Mouse (Mus musculus) hindbrain, embryonic 10.5 days (tissue): Measurements from ENCODE around the gene Rabgap1. TPM values are rescaled to one million over a fixed set of nuclear protein-coding genes. Genes with fewer than 3 reads are reported as not detected.

Experiments used
- DNase-seq: peaks from one replicate; pipeline ENCODE4 v3.0.0-alpha.2; 2017; ENCODE audit warnings: low spot score
- H3K27ac ChIP-seq: fragments of 300-500 bp; sonication (generic); 2 replicates; pipeline ENCODE4 v1.5.1; 2016; ENCODE audit warnings: mild to moderate bottlenecking, moderate library complexity
- H3K27me3 ChIP-seq: fragments of 300-500 bp; sonication (generic); 2 replicates; pipeline ENCODE4 v1.6.1; 2016; ENCODE audit warnings: mild to moderate bottlenecking; ENCODE audit not compliant: poor library complexity, insufficient read depth, severe bottlenecking
- H3K36me3 ChIP-seq: fragments of 300-500 bp; sonication (generic); 2 replicates; pipeline ENCODE4 v1.6.1; 2016; ENCODE audit warnings: mild to moderate bottlenecking, moderate library complexity
- H3K4me1 ChIP-seq: fragments of 300-500 bp; sonication (generic); replicated peaks from 2 replicates; pipeline ENCODE4 v1.6.1; 2016; ENCODE audit warnings: mild to moderate bottlenecking
- H3K4me3 ChIP-seq: fragments of 300-500 bp; sonication (generic); 2 replicates; pipeline ENCODE4 v1.5.1; 2016; ENCODE audit warnings: mild to moderate bottlenecking, moderate library complexity
- H3K9me3 ChIP-seq: fragments of 300-500 bp; sonication (generic); 2 replicates; pipeline ENCODE4 v1.6.1; 2016; ENCODE audit warnings: mild to moderate bottlenecking, moderate library complexity
- WGBS: fragments of 180-500 bp; shearing (Covaris S2); methylation state at CpG from one replicate; pipeline ENCODE4 v1.1.7; 2016; 5-methylcytosine and 5-hydroxymethylcytosine counted together
- polyA plus RNA-seq: library from polyadenylated mRNA; unstranded; fragments of >200 nt; fragmentation: Nextera tagmentation; extraction: Ambion mirVana; gene quantifications from 2 replicates; pipeline ENCODE4 v1.2.1, GENCODE M21; 2016

Rabgap1 gene
- polyA plus RNA-seq, 1 experiment from 2014 or later: 42.9 TPM

DNA sequence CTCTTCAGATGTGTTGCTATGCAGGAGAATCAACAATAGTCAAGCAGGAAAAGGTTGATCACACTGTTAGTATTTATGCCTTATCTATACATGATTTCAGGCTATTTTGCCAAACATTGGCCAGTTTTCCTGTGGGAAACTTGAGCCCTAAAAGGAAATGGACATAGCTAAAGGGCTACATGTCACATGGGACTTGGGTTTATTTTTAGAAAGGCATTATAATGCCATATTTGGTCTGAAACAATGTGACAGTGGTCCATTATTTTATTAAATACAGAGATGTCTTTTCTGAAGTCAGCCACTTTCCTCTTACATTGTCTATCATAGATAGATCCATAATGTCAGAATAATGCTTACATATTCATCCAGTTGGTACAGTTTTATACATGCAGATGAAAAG is 84.5 kb downstream of the Rabgap1 start:
- Histone ChIP-seq H3K27me3 (no peaks in the 10 kb centered on the region), H3K4me3 (no peak overlapping the region), H3K9me3 (no peaks in the 10 kb centered on the region), H3K27ac (no peak overlapping the region), H3K36me3 (peaks cover 9% of the 10 kb centered on the region), H3K4me1 (no peaks in the 10 kb centered on the region)
- no peak for DNase-seq

DNA sequence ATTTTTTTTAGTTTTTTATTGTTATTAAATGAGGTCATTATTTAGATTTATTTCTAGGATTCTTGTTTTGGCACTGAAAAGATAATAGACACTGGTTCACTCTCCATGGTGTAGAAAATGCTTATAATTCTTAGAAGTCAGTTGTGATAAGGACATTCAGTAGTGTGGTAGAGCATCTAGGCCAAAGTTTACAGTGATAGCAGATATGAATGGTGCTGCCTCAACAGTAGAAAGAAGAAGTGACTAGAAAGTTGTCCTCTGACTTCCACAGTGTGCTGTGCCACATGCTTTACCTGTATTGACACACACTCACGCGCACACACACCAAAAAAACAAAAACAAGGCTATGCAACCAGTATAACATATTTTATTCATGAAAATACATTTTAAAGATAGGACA is 86.3 kb downstream of the Rabgap1 start:
- Histone ChIP-seq H3K36me3 (peaks cover 24% of the 10 kb centered on the region), H3K27me3 (no peaks in the 10 kb centered on the region), H3K4me3 (no peak overlapping the region), H3K27ac (no peak overlapping the region), H3K4me1 (no peaks in the 10 kb centered on the region), H3K9me3 (no peaks in the 10 kb centered on the region)
- DNase-seq: no peak
- WGBS: 96% methylated on average over 2 of the region's 2 CpGs

DNA sequence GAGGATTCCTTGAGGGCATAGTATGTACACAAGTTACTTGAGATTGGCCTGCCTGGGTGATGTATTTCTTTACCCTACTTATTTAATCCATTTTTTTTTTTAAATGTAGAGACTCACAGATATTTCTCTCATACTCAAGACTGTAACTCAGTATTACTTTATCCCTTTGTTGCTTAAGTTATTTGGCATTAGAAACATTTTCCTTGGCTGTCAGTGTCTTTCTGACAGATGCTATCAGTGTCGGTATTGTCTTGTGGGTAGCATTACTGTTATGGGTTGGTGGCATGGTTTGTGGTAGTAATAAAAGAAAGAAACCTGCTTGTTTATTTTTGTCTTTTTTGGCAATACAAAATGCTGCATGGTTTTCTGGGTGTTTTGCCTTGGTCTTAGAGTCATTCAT is 87.7 kb downstream of the Rabgap1 start:
- no peak for DNase-seq
- Histone ChIP-seq H3K9me3 (no peaks in the 10 kb centered on the region), H3K27ac (no peak overlapping the region), H3K4me1 (no peaks in the 10 kb centered on the region), H3K4me3 (no peak overlapping the region), H3K27me3 (no peaks in the 10 kb centered on the region), H3K36me3 (peaks cover 38% of the 10 kb centered on the region)
- WGBS: 85% methylated on average over 1 of the region's 1 CpGs

DNA sequence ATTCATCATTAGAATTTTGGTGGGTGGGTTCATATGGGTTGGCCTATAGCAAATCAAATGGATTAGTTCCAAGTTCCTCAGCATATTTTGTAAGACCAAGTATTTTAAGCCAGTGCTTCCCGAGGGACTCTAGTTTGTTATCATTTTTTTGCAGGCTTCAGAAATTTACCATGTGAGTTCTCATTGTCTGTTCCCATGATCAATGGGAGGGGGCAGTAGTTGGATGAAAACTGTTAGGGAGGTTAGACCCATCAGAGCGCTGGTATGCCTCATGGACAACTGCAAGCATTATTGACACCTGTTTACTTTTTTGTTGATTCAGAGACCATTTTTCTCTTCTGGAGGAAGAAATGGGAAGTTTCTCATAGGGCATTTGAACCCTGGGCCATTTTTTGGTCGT is 88.6 kb downstream of the Rabgap1 start:
- Histone ChIP-seq H3K27ac (no peak overlapping the region), H3K9me3 (no peaks in the 10 kb centered on the region), H3K27me3 (no peaks in the 10 kb centered on the region), H3K4me1 (no peaks in the 10 kb centered on the region), H3K36me3 (peaks cover 46% of the 10 kb centered on the region), H3K4me3 (no peak overlapping the region)
- WGBS: 84% methylated on average over 3 of the region's 3 CpGs
- DNase-seq: no peak

DNA sequence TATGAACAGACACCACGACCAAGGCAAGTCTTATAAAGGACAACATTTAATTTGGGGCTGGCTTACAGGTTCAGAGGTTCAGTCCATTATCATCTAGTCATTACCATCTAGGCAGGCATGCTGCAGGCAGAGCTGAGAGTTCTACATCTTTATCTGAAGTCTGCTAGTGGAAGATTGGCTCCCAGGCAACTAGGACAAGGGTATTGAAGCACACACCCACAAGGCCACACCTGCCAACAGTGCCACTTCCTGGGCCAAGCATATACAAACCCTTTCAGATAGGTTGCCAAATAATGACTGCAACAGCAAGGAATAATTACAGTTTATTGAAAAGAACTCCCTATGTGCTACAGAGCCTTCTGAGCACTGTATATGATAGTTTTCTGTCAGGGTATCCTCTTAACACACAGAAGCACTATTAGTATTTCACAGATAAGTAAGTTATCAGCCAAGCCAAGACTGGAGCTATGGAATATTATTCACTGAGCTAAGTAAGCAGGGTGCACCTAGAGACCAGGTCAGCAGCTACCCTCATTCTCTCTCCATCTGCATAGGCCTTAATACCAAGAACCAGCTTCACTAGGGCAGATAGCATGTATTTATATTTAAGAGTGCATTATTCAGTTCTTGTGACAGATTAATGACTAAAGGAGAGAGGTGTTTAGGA is 106.4 kb downstream of the Rabgap1 start:
- DNase-seq: no peak
- no peaks in the 10 kb centered on the region for H3K4me1 ChIP-seq
- no peaks in the 10 kb centered on the region for H3K27me3 ChIP-seq
- no peak overlapping the region for H3K4me3 ChIP-seq
- no peaks in the 10 kb centered on the region for H3K9me3 ChIP-seq
- H3K36me3 ChIP-seq: peaks cover 92% of the 10 kb centered on the region
- WGBS: 79% methylated on average over 1 of the region's 1 CpGs
- no peak overlapping the region for H3K27ac ChIP-seq

DNA sequence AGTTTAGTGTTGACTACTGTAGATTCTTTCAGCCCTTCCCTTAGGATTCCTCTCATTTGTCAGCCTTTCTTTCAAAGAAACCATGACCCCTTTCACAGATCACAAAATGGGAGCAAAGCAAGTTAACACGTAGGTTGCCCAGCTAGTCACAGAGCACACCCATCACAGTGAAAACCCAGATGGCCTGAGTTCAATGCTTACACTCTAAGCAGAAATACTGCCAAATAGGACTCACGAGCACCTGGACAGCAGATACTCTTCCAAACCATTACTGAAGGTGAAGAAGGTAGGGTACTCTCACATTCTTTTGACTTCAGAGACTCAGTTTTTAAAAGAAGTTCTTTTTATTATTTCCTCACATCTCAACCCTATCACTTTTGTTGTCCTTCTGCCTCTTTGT is 113.3 kb downstream of the Rabgap1 start:
- H3K36me3 ChIP-seq: peaks cover 95% of the 10 kb centered on the region
- no peaks in the 10 kb centered on the region; the same call in 1 of the 2 replicates for H3K9me3 ChIP-seq
- WGBS: 78% methylated on average over 2 of the region's 2 CpGs

DNA sequence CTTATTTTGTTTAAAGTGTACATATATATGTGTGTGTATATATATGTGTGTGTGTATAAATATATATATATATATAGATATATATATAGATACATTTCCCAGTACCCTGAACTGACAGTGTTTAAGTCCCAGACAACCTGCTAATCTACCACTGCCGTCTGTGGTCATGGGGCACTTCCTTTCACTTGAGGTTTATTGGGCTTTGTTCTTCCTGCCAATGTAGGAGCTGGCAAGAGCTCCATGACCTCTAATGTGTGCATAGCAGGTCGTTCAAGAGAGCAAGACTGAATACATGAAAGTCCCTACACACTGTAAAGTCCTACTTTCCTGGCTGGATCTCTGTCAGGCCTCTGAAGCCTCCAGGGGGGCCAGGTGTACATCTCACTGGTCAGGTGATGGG is 122.5 kb downstream of the Rabgap1 start:
- WGBS: 86% methylated on average over 2 of the region's 2 CpGs
- DNase-seq: no peak
- H3K27ac ChIP-seq: no peak overlapping the region
- H3K4me1 ChIP-seq: no peaks in the 10 kb centered on the region
- H3K27me3 ChIP-seq: no peaks in the 10 kb centered on the region
- H3K9me3 ChIP-seq: no peaks in the 10 kb centered on the region
- peaks cover 96% of the 10 kb centered on the region for H3K36me3 ChIP-seq
- no peak overlapping the region for H3K4me3 ChIP-seq

More for the DNA sequence above, 113.3 kb downstream of the Rabgap1 start:
- H3K27ac ChIP-seq: no peak overlapping the region
- no peaks in the 10 kb centered on the region for H3K27me3 ChIP-seq
- H3K4me3 ChIP-seq: no peak overlapping the region
- DNase-seq: no peak
- H3K4me1 ChIP-seq: no peaks in the 10 kb centered on the region

DNA sequence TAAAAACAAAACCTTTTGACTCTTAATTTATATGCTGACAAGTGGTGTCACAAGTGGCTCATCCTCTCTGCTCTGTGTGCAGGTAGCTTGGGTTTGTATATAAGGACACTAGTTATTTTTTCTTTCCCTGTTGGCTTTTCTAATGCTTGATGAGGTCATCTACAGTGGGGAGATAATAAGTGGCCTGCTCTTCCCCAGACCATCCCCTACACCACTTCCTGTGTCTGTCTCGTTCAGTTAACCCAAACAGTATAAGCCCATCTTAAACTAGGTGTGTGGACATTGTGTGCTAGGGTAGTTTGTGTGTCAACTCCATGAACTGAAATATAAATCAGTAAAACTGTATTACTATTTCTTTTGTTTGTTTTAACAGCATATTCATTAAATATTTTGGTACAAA is 123.0 kb downstream of the Rabgap1 start:
- peaks cover 93% of the 10 kb centered on the region for H3K36me3 ChIP-seq

DNA sequence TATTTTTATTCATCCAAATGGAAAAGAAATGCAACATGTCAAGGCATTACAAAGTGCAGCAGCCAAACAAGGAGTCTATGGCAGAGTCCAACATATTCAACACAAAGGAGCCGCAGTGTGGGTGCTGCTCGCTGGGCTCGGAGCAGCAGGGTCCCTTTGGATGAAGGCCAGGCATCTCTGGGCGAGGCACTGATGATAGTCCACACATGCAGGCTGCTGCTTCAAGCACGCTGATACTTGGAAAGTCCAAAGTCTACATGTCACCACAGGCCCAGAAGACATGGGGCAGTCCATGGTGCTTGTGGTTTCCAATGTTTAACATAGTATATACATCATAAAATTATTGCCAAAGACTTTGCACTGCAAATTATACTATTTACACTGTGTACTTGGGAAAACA is 126.8 kb downstream of the Rabgap1 start:
- 91% methylated on average over 5 of the region's 5 CpGs for WGBS
- Histone ChIP-seq H3K9me3 (no peaks in the 10 kb centered on the region), H3K27ac (no peak overlapping the region), H3K36me3 (peaks cover 78% of the 10 kb centered on the region), H3K4me3 (no peak overlapping the region), H3K27me3 (no peaks in the 10 kb centered on the region), H3K4me1 (no peaks in the 10 kb centered on the region)
- no peak for DNase-seq

More for the DNA sequence above, 123.0 kb downstream of the Rabgap1 start:
- Histone ChIP-seq H3K9me3 (no peaks in the 10 kb centered on the region), H3K27me3 (no peaks in the 10 kb centered on the region), H3K4me1 (no peaks in the 10 kb centered on the region), H3K4me3 (no peak overlapping the region), H3K27ac (no peak overlapping the region)
- WGBS: 83% methylated on average over 1 of the region's 1 CpGs
- no peak for DNase-seq

DNA sequence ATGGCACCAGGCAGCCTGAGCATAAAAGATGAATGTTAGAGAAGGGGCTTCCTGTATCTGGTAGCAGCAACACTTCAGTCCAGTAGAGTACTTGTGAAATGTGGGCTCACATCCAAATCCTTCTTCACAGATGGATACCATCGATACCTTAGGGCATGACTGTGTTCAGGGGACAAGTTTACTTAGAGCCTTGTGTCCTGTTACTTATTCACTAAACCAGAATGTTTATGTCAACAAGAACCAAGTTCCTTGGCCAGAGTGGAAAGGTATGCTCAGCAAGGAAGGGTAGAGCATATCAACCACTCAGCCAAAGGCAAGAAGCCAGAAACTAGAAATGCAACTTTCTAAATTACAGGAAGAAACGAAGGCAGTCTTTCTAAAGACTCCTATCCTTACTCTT is 127.6 kb downstream of the Rabgap1 start:
- no peaks in the 10 kb centered on the region for H3K27me3 ChIP-seq
- DNase-seq: no peak
- 91% methylated on average over 2 of the region's 2 CpGs for WGBS
- no peaks in the 10 kb centered on the region for H3K4me1 ChIP-seq
- peaks cover 76% of the 10 kb centered on the region for H3K36me3 ChIP-seq
- no peaks in the 10 kb centered on the region for H3K9me3 ChIP-seq
- no peak overlapping the region for H3K4me3 ChIP-seq
- no peak overlapping the region for H3K27ac ChIP-seq

DNA sequence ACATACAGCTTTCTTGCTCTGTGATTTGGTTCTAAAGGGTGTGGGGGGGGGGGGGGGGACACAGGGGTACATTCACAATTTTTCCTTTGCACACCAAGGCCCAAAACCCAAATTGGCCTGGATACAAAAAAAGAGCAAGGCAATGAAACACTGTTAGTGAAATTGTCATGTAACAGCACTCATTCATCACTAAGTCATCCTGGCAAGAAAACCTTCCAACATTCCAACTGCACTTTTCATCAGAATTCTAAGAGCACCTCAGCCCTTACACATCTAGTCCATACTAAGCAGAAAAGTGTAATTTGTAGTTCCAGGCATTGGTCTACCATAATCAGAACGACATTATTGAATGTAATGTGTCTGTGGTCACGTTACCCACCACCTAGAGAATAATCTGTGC is 129.1 kb downstream of the Rabgap1 start:
- no peak for DNase-seq
- Histone ChIP-seq H3K27ac (no peak overlapping the region), H3K4me1 (no peaks in the 10 kb centered on the region), H3K36me3 (peaks cover 71% of the 10 kb centered on the region), H3K4me3 (no peak overlapping the region), H3K27me3 (no peaks in the 10 kb centered on the region), H3K9me3 (no peaks in the 10 kb centered on the region)
- WGBS: 92% methylated on average over 2 of the region's 2 CpGs

DNA sequence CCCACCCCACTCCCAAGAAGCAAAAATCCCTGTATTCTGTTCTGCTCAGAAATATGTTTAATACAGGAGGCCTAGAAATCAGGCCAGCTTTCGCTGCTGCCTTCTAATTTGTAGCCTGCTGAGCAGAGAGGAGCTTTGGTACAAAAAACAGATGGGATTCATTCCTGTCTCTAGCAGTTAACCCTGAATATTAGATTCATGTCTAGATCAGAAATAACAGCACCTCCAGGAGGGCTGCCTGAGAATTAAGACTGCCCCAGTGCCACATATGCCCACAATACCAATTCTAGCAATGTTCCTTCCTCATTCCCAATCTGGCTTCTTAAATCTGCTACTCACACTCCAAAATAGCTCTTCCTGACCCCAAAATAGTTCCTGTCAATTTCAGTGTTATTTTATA is 133.6 kb downstream of the Rabgap1 start:
- peaks cover 48% of the 10 kb centered on the region for H3K36me3 ChIP-seq
- no peak overlapping the region for H3K27ac ChIP-seq
- 88% methylated on average over 1 of the region's 1 CpGs for WGBS
- no peak for DNase-seq
- H3K4me3 ChIP-seq: no peak overlapping the region
- H3K9me3 ChIP-seq: no peaks in the 10 kb centered on the region
- no peaks in the 10 kb centered on the region for H3K27me3 ChIP-seq
- H3K4me1 ChIP-seq: no peaks in the 10 kb centered on the region

DNA sequence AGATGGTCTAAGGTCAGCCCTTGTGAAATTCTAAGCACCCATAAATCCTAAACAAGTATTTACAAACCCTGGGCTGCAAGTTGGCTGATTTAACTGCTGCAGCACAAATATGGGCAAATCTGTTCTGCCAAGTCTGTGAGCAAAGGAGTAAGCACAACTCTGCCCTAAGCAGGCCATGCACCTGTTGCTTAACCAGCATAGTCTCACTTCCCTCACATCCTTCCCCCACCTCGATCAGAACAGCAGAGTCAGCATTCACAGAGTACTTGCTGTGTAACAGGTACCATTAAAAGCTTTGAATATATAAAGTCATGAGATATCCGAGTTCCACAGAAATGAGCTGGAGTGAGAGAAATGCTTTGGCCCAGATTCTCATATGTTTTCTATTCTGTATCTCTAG is 135.1 kb downstream of the Rabgap1 start:
- H3K27me3 ChIP-seq: no peaks in the 10 kb centered on the region
- H3K36me3 ChIP-seq: peaks cover 37% of the 10 kb centered on the region
- DNase-seq: no peak
- no peak overlapping the region for H3K27ac ChIP-seq
- 93% methylated on average over 2 of the region's 2 CpGs for WGBS
- H3K4me1 ChIP-seq: no peaks in the 10 kb centered on the region
- H3K9me3 ChIP-seq: no peaks in the 10 kb centered on the region
- H3K4me3 ChIP-seq: no peak overlapping the region

DNA sequence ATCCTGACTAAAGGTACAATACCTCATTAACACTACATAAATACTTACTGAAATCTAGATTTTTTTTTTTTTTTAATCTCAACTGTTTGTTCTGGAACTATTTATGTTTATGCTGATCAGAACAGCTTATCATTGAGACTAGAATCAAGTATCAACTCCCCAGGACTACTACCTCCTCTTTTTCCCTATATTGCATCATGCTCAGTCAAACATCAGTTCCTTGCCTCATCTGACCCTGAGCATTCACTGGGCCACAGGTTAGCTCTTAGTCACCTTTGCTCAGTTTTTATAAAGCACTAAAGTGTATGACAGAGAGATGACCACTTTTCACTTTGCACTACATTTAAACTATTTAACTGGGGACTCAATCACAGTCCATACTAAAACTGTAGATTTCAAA is 144.8 kb downstream of the Rabgap1 start:
- H3K27ac ChIP-seq: no peak overlapping the region
- no peaks in the 10 kb centered on the region for H3K27me3 ChIP-seq
- H3K4me1 ChIP-seq: no peaks in the 10 kb centered on the region
- peaks cover 33% of the 10 kb centered on the region for H3K36me3 ChIP-seq
- no peak overlapping the region for H3K4me3 ChIP-seq
- no peaks in the 10 kb centered on the region for H3K9me3 ChIP-seq
- DNase-seq: no peak
